Mouse (Mus musculus): ENCODE results near the gene Amer1. TPM values are rescaled to one million over a fixed set of nuclear protein-coding genes. Genes with fewer than 3 reads are reported as not detected.

Amer1 gene
- polyA plus RNA-seq, 1 experiment from 2014 or later = 12.1 TPM

Other genes with a start within 250 kb of the Amer1 start
- 7.4 and 11.0 TPM in 2 replicates for gene Arhgef9, start 248.0 kb downstream of the Amer1 start, polyA plus RNA-seq (2016; fragmentation: Nextera tagmentation; extraction: Ambion mirVana)
- 9.3 and 11.2 TPM in 2 replicates for gene Asb12, start 113.1 kb upstream of the Amer1 start, polyA plus RNA-seq (2016; fragmentation: Nextera tagmentation; extraction: Ambion mirVana)
- not detected in 2 replicates for gene Pfn5, start 113.2 kb upstream of the Amer1 start, polyA plus RNA-seq (2016; fragmentation: Nextera tagmentation; extraction: Ambion mirVana)
- gene Zc4h2, start 213.6 kb upstream of the Amer1 start, polyA plus RNA-seq (2016; fragmentation: Nextera tagmentation; extraction: Ambion mirVana) = 10.4 and 16.1 TPM in 2 replicates

Measured in heart, embryonic 10.5 days (tissue).